Mouse (Mus musculus) gastrocnemius, adult 2 months (tissue): Measurements from ENCODE around the gene Tspan1. TPM values are rescaled to one million over a fixed set of nuclear protein-coding genes. Genes with fewer than 3 reads are reported as not detected.
A peak's percentile ranks its signal among the peaks of the same experiment; 100 is the strongest.

Source experiments
- DNase-seq: peaks from one replicate; pipeline ENCODE4 v3.0.0; 2022
- H3K27ac ChIP-seq: fragments of 200-600 bp; 2 replicates; pipeline ENCODE4 v1.8.1; 2022; ENCODE audit warnings: mild to moderate bottlenecking
- H3K4me3 ChIP-seq: fragments of 200-600 bp; 2 replicates; pipeline ENCODE4 v1.8.1; 2022; ENCODE audit warnings: mild to moderate bottlenecking, moderate library complexity
- CTCF ChIP-seq: fragments of 200-600 bp; IDR thresholded peaks from 2 replicates; pipeline ENCODE4 v1.8.1; 2022; ENCODE audit warnings: antibody characterized with exemption, mild to moderate bottlenecking, moderate library complexity
- intact Hi-C: fragments of 180-260 bp; cut with DNase I; formaldehyde crosslinking; loops from one replicate; pipeline ENCODE4 v1.15.1; 2025
- total RNA-seq, 2 experiments: library from RNA; stranded (reverse); gene quantifications; 2 replicates each; pipeline ENCODE4 v1.2.3; 2021

Gene Tspan1
- total RNA-seq, 2 experiments from 2014 or later = 0.17 TPM; not detected in 1

GRCm38 (mm10) chr4:116137421-116137996 lies 29.9 kb downstream of the Tspan1 start:
- no peak for DNase-seq
- TF ChIP-seq CTCF = no peak
- H3K4me3 ChIP-seq = no peak overlapping the region
- intact Hi-C loops = no loop called here
- H3K27ac ChIP-seq = no peak overlapping the region

GRCm38 (mm10) chr4:116134990-116135389 lies 32.4 kb downstream of the Tspan1 start:
- intact Hi-C loops = no loop called here
- peak; percentile 82 for TF ChIP-seq CTCF
- Histone ChIP-seq H3K27ac (no peak overlapping the region), H3K4me3 (no peak overlapping the region)
- DNase-seq = no peak

- no peak overlapping the region for H3K4me3 ChIP-seq
- intact Hi-C loops = no loop called here
- TF ChIP-seq CTCF = no peak
- no peak for DNase-seq
- no peak overlapping the region for H3K27ac ChIP-seq
Measured at GRCm38 (mm10) chr4:116133126-116133525, 34.3 kb downstream of the Tspan1 start.

- intact Hi-C loops = no loop called here
- no peak overlapping the region for H3K4me3 ChIP-seq
- no peak overlapping the region for H3K27ac ChIP-seq
- no peak for DNase-seq
- TF ChIP-seq CTCF = no peak
Measured at GRCm38 (mm10) chr4:116127956-116128355, 39.4 kb downstream of the Tspan1 start.

GRCm38 (mm10) chr4:116125803-116126386 lies 41.5 kb downstream of the Tspan1 start:
- H3K27ac ChIP-seq = no peak overlapping the region
- no peak overlapping the region for H3K4me3 ChIP-seq
- no peak for DNase-seq
- no peak for TF ChIP-seq CTCF
- intact Hi-C loops = no loop called here

- intact Hi-C loops = no loop called here
Measured at GRCm38 (mm10) chr4:116123602-116124519, 43.5 kb downstream of the Tspan1 start, which contains the start of the genes Rad54l and Pomgnt1. Gene Rad54l (minus strand): TSS chr4:116123690. Gene Pomgnt1 (plus strand): TSS chr4:116123840.

GRCm38 (mm10) chr4:116122762-116123161 lies 44.6 kb downstream of the Tspan1 start:
- Histone ChIP-seq H3K27ac (no peak overlapping the region), H3K4me3 (no peak overlapping the region; the same call in 1 of the 2 replicates)
- no peak for TF ChIP-seq CTCF
- intact Hi-C loops = no loop called here
- no peak for DNase-seq

More at GRCm38 (mm10) chr4:116123602-116124519, 43.5 kb downstream of the Tspan1 start, which contains the start of the genes Rad54l and Pomgnt1:
- peak; percentile 87 for DNase-seq
- H3K27ac ChIP-seq = peak within 1 kb of the TSS; percentile 81
- TF ChIP-seq CTCF = peak; percentile 26
- peak within 1 kb of the TSS; percentile 75 for H3K4me3 ChIP-seq

Other genes with a start within 250 kb of the Tspan1 start
- gene Dmbx1, start 227.7 kb downstream of the Tspan1 start, total RNA-seq = not detected
- gene Faah, start 149.7 kb downstream of the Tspan1 start, total RNA-seq = under 1 TPM; 0.20 to 0.22 TPM
- 10 to 100 TPM; 12.3 to 16.9 TPM for gene Nsun4, start 113.7 kb downstream of the Tspan1 start, total RNA-seq
- 100 to 1,000 TPM; 765 to 991 TPM for gene Uqcrh, start 92.5 kb downstream of the Tspan1 start, total RNA-seq
- 10 to 100 TPM; 21.2 to 22.1 TPM for gene Lrrc41, start 92.3 kb downstream of the Tspan1 start, total RNA-seq
- gene Rad54l, start 43.9 kb downstream of the Tspan1 start, total RNA-seq = under 1 TPM; 0.23 to 0.36 TPM
- gene Pomgnt1, start 43.8 kb downstream of the Tspan1 start, total RNA-seq = 10 to 100 TPM; 47.9 to 50.7 TPM
- gene Lurap1, start 16.3 kb downstream of the Tspan1 start, total RNA-seq = 1 to 10 TPM; 4.9 to 6.9 TPM
- not detected for gene 1700042G07Rik, start 5.8 kb upstream of the Tspan1 start, total RNA-seq
- under 1 TPM in 1 of 2 experiments, not detected in 1; 0.47 TPM for gene Gm49337, start 5.8 kb upstream of the Tspan1 start, total RNA-seq
- 1 to 10 TPM; 5.6 to 7.3 TPM for gene Pik3r3, start 54.0 kb upstream of the Tspan1 start, total RNA-seq